Mouse (Mus musculus): Measurements from ENCODE around the gene Gfer.
"Not testable (repeated sequence)": the region's sequence is repeated elsewhere in the genome, so short reads cannot be mapped to it uniquely, and the experiment has no call there.

Gfer gene

DNA sequence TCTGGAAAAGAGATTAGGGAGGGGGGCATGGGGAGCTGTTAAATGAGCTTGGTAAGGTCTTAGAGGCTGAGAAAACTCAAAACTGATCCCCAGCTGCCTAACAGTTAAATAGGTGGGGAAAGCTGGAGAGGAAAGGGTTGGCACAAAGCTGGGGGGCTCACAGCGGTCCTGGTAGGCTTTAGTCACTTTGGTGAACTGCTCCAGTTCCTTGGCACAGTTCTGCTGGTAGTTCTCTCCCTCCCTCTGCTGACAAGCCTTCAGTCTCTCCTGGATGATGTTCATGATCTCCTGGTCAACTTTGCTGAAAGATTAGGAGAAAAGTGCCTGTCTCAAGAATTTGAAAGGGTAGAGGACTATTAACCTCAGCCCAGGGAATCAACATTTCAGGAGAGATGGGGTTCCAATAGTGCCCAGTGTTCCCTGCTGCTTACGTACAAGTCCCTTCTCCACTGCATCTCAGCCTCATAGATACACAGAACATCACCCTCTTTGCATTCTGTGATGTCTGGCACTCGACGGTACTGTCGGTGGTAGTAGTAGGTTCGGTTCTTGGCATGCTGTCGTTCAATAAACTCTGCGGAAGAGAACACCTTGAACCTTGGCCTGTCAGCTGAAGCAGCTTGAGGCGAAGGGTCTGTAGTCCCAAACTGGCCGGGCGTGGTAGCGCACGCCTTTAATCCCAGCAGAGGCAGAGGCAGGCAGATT, 26.4 kb upstream of the Gfer start:
- peak; percentile 36 for DNase-seq (ENCODE audit: low read depth)

- DNase-seq (ENCODE audit: low read depth) = not testable (repeated sequence)
Observed at GRCm38 (mm10) chr17:24721383-24721955, 25.5 kb upstream of the Gfer start.

DNA sequence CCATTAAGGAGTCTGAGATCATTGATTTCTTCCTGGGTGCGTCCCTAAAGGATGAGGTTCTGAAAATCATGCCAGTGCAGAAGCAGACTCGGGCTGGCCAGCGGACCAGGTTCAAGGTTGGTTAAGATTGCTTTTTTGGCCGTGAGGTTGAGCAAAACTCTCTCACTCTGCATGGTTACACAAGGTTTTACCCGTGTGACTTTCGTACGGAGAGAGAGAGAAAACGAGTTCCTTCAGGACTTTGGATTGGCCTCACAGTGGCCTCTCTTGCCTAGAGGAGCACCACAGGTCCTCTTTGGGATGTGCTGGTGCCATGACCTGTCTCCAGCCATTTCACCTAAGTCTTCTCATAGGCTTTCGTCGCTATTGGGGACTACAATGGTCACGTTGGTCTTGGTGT, 24.7 kb upstream of the Gfer start:
- not testable (repeated sequence) for DNase-seq (ENCODE audit: low read depth)

GRCm38 (mm10) chr17:24719494-24720222, 23.7 kb upstream of the Gfer start:
- DNase-seq (ENCODE audit: low read depth) = peak; percentile 99

DNA sequence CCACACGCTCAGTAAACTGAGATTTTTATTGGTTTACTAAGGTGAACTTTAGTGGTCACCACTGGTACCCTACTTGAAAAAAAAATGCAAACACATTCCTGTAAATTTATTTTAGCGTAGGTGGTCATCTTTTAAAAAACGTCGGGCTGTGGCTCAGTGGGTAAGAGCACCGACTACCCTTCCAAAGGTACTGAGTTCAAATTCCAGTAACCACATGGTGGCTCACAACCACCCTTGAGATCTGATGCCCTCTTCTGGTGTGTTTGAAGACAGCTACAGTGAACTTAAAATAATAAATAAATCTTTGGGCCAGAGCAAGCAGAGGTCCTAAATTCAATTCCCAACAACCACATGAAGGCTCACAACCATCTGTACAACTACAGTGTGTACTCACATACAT, 23.0 kb upstream of the Gfer start:
- DNase-seq (ENCODE audit: low read depth) = not testable (repeated sequence)

DNA sequence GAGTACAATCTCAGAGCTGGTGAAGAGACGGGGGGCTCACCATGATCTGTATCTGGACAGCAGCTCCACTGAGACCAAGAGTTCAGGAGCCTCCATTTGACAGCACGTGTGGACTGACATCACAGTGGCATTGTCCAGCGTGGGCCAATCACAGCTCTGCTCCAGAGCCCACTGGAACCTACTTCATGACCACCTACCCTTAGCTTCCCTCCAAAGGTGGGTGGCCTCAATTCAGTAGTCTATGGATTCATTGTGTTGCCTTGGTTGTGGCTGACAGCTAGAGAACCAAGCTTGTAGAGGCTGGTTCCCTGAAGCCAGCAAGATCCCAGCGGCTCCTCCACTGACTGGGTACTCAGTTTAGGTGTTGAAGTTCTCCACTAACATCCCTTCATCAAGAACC, 22.0 kb upstream of the Gfer start, which contains the start of the genes Rnf151 and Rps2:
Gene Rnf151, minus strand, starts transcription at position 121 of the 400 bp plus-strand sequence.
Gene Rps2, plus strand, starts transcription at position 174 of the 400 bp plus-strand sequence.
- DNase-seq (ENCODE audit: low read depth) = no peak

DNA sequence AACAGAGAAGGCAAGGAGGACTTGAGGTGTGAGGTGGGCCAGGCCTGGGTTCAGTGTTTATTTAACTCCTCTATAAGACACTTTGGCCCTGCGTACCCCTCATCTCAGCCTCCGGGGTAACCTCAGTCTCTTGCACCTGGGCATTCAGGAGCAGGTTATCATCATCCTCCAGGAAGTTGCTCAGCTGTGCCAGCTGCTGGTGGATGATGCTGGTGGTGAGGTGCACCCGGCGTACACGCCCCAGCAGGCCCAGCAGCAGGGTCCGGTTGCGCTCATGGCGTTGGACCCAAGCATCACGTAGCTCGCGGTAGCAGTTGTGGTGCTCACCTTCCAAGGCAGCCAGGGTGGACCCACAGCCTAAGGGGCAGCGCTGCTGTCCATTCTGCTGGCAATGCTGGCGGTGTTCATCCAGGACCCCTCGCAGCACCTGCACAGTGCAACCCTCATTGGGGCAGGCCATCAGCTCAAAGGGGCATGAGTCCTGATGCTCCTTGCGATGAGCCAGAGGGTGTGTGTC, 20.3 kb upstream of the Gfer start:
- no peak for DNase-seq (ENCODE audit: low read depth)

DNA sequence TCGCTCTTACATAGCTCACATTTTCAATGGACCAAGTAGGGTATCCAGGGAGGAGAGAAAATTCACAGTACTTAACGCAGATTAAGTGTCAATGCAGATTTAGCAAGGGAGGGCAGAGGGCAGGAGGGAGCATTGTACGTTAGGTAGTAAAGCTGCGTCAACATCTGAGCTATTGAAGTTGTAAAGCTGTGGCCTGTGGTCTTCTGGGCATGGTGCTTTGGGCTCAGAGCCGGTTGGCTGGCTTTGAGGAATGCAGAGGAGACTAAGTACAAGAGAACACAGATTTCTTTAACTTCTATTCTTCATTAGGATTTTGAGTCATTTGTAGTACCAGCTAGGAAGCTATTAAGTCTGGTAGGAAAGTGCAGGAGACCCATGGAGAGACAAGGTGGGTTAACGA, 19.6 kb upstream of the Gfer start:
- no peak for DNase-seq (ENCODE audit: low read depth)

DNA sequence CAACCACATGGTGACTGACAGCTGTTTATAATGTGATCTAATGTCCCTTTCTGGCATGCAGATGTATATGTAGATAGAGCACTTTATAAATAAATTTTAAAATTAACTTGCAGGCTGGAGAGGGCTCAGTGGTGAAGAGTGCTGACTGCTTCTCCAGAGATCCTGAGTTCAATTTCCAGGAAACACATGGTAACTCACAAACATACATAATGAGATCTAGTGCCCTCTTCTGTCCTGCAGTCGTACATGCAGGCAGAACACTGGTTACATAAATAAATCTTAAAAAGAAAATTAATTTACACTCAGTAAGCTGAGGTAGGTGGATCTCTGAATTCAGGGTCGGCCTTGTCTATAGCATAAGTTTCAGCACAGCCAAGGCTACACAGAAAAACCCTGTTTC, 12.7 kb upstream of the Gfer start:
- DNase-seq (ENCODE audit: low read depth) = peak; percentile 61

DNA sequence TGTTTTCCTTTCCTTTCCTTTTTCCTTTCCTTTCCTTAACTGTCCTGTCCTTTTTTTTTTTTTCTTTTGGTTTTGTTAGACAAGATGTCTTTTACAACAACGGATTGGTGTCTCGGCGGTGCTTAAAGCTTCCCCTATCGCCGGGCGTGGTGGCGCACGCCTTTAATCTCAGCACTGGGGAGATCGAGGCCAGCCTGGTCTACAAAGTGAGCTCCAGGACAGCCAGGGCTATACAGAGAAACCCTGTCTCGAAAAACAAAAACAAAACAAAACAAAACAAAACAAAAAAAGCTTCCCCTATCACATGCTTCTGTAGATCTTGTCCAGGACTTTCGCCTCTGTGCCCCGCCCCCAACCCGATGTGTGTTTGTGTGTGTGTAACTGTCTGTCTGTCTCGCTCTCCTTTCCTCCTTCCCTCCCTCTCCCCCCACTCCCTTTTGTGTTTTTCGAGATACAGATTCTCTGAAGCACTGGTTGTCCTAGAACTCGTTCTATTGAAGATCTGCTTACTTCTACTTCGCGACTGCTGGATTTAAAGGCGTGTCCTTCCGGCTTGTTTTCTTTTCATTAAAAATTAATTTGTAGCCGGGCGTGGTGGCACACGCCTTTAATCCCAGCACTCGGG, 12.0 kb upstream of the Gfer start:
- no peak for DNase-seq (ENCODE audit: low read depth)

GRCm38 (mm10) chr17:24706982-24707800, 11.2 kb upstream of the Gfer start, which contains the start of gene Tbl3:
Gene Tbl3 (minus strand): TSS chr17:24707660.
- DNase-seq (ENCODE audit: low read depth) = peak; percentile 98

GRCm38 (mm10) chr17:24705821-24706220, 9.9 kb upstream of the Gfer start:
- no peak for DNase-seq (ENCODE audit: low read depth)

DNA sequence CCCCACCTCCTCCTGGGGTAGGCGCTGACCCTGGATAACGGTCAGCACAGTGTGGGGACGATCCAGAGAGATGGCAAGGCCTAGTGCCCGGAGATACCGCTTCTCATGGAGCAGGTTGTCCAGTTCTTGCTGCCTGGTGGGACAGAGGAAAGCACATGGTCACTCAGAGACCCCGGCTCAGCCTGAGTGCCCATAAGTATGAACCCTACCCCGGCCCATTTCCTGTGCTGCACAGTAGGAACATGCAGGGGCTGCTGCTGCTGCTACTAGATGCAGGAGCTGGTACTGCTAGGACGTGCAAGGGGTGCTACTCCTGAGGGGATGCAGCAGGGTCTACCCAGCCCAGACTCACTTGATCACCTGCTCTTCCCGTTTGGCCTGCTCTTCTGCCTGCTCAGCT, 5.3 kb upstream of the Gfer start:
- no peak for DNase-seq (ENCODE audit: low read depth)

DNA sequence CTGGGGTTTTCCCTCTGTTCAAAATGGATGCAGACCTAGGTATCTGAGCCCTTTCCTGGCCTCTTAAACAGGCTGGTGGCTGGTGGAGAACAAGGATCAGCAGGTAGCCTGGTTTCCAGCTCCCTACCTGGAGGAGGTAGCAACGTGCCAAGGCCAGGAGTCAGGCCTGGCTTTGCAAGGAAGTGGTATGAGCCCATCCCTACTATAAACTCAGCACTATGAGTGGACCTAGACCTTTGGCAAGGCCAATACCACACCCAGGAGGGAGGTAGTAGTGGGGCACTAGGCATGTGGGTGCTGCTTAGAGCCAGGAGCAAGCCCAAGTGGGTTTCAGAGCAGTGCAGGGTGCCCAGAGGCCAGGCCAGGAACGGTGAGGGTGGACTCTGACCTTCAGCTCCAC, 3.5 kb upstream of the Gfer start:
- DNase-seq (ENCODE audit: low read depth) = no peak

DNA sequence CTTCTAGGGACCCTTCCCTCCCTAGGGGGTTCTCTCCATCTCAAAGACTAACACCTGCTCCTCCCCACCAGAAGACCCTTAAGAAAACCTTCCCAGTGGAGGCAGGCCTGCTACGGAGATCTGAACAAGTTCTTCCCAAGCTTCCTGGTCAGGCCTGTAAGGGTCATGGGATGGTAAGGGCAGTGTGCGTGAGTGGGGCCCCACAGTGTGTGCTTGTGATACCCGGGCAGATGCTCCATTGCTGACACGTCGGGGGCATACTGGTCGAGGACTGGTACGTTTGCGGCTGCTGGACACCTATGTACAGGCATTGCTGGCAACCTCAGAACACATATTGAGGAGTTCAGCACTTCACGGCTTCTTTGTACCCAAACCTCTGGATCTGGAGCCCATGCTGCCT, 2.8 kb upstream of the Gfer start:
- no peak for DNase-seq (ENCODE audit: low read depth)

DNA sequence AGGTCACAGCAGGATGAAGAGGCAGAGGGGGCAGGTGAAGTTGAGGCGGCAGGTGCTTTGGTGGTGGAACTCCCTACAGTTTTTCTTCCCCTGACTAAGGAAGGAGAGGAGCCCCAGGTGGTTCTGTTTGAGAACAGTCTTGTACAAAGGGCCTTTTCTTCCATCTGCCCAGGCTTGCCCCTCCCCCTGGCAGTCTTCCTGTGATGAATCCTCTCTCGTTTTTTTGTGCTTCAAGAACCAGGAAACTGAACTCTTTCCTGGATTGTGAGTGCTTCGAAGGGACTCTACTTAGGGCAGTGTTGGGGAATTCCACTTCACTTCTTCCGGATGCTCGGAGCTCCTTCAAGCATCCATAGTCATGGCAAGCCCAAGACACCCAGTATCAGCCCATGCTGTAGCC, 2.0 kb upstream of the Gfer start:
- peak; percentile 60 for DNase-seq (ENCODE audit: low read depth)

DNA sequence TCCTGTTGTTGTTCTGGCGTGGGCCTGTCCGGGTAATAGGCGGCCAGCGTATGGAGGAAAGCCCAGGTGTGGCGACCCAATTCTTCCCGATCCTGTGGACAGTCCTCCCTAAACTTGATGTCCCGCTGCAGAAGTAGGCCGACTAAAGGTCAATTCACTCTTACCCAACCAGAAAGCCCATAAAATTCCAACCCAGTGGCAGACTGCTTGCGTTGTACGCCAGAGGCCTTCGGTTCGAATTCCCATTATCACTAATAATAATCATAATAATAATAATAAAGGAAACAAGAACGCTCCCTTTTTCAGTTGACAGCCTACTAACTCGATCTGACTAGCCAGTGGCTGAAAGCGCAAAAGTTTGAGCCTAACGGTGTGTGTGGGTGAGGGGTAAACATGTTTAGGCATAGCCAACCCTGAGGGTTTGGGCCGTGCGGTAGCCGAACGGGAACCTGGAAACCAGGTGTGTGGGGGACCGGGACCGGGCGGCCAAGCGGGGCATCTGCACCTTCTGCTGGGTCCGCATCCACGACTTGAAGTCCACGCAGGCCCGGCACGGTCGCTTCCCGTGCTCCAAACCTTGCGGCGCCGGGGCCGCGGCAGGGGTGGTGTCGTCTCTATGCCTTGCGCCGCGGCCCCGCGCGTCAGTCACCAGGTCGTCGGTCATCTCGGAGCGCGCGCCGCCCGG, 488 bp downstream of the Gfer start:
- DNase-seq (ENCODE audit: low read depth) = no peak

- DNase-seq (ENCODE audit: low read depth) = no peak
Observed at GRCm38 (mm10) chr17:24692385-24692784, 3.6 kb downstream of the Gfer start.

GRCm38 (mm10) chr17:24689251-24690081, 6.5 kb downstream of the Gfer start, which contains the start of gene Syngr3:
Gene Syngr3 (minus strand): TSS chr17:24689955.
- DNase-seq (ENCODE audit: low read depth) = no peak

- DNase-seq (ENCODE audit: low read depth) = no peak
Observed at GRCm38 (mm10) chr17:24687599-24687998, 8.4 kb downstream of the Gfer start.

Measured in NIH3T3 (cell line).